Mouse (Mus musculus): ENCODE data around the gene Ank2. TPM values are rescaled to one million over a fixed set of nuclear protein-coding genes. Genes with fewer than 3 reads are reported as not detected.

Gene Ank2
- polyA plus RNA-seq, 1 experiment from 2014 or later: 49.5 TPM

MicroRNAs within 50 kb of the gene (microRNA counts, 519-probe panel; counts per million panel counts)
- microRNA mmu-miR-302a (322 counts per million, percentile 70 among the panel's probes with 10 or more counts), microRNA mmu-miR-302b (322 counts per million, percentile 70 among the panel's probes with 10 or more counts), microRNA mmu-miR-302c (322 counts per million, percentile 70 among the panel's probes with 10 or more counts), microRNA mmu-miR-302d (322 counts per million, percentile 70 among the panel's probes with 10 or more counts), microRNA mmu-miR-367 (4,095 counts per million, percentile 76 among the panel's probes with 10 or more counts)

Small RNA genes within 50 kb of the gene (microRNA-seq; reads per million reads assigned to microRNA genes)
- gene Gm44494 (not detected), gene Mir302a (474 reads per million, percentile 73 among the genes with 10 or more reads in this experiment), gene Mir302b (251 reads per million, percentile 62 among the genes with 10 or more reads in this experiment), gene Mir302c (62.6 reads per million, percentile 45 among the genes with 10 or more reads in this experiment), gene Mir302d (415 reads per million, percentile 70 among the genes with 10 or more reads in this experiment), gene Mir367 (not detected)

Other genes with a start within 250 kb of the Ank2 start
- gene Larp7, start 54.0 kb upstream of the Ank2 start, polyA plus RNA-seq (2014; fragmentation: Nextera tagmentation; extraction: Ambion mirVana): 58.0 and 58.2 TPM in 2 replicates
- gene Zgrf1, start 54.1 kb upstream of the Ank2 start, polyA plus RNA-seq (2014; fragmentation: Nextera tagmentation; extraction: Ambion mirVana): 8.8 and 9.5 TPM in 2 replicates
- gene Neurog2, start 133.8 kb upstream of the Ank2 start, polyA plus RNA-seq (2014; fragmentation: Nextera tagmentation; extraction: Ambion mirVana): not detected in 2 replicates

Measured in heart, embryonic 14.5 days (tissue).